Mouse (Mus musculus) gastrocnemius, postnatal 14 days (tissue): ENCODE measurements at regions not wholly inside any gene's neighbourhood (a gene's known extent, or its start where the extent isn't known, plus 50 kb on each side); places are given as distances from the start of the nearest gene placed in this dataset.
"Not testable (repeated sequence)": the region's sequence is repeated elsewhere in the genome, so short reads cannot be mapped to it uniquely, and the experiment has no call there.

ENCODE experiments used
- DNase-seq: peaks from one replicate; pipeline ENCODE4 v3.0.0; 2021; ENCODE audit warnings: mixed read lengths
- intact Hi-C: fragments of 180-260 bp; cut with DNase I; formaldehyde crosslinking; loops from one replicate; pipeline ENCODE4 v1.15.1; 2025; ENCODE audit warnings: low total_unique reads

- DNase-seq, result no peak
- intact Hi-C loops, result no loop called here
These were observed 128.3 kb downstream of the Dll1 start for GRCm38 (mm10) chr17:15248417-15248791.

DNA sequence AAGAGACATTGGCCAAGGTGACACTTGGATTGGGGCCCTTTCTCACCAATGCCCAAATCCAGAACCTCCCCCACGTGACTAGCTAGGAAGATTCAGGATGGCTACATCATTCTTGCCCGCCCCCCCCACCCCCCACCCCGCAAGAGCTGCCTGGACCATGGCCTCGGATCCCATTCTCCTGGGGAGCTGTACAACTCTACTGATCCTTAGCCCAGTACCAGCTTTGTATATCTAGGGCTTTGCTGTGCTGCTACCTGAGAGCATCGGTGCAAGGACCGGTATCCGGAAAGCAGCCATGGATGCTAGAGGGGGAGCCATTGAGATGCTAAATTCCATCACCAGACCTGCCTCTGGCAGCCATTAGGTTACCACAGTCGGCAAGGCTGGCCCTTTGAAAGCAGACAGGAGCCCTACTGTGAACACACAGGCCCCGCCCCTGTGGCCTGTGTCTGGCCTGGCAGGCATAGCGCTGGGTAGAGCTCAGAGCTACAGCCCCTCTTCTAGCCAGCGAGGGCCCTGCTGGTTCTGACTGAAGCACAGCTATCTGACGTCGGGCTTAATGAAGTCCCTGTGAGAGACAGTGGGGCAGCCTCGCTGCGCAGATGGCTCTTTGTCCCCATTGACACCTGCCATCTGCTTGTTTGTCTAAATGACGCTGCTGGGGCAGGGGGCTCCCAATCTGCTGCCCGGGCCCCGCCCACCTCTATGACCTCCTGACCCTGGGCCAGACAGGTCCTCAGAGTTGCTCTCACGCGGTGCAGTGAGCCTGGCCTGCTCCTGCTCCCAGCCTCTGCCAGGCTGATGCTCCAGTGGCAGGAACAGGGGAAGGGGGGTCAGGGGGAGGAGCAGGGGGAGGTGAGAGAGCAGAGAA is 128.9 kb downstream of the Dll1 start:
- intact Hi-C loops, result no loop called here

GRCm38 (mm10) chr17:15242976-15243635 is 133.6 kb downstream of the Dll1 start:
- intact Hi-C loops, result no loop called here
- no peak for DNase-seq

More for the DNA sequence above, 128.9 kb downstream of the Dll1 start:
- no peak for DNase-seq

DNA sequence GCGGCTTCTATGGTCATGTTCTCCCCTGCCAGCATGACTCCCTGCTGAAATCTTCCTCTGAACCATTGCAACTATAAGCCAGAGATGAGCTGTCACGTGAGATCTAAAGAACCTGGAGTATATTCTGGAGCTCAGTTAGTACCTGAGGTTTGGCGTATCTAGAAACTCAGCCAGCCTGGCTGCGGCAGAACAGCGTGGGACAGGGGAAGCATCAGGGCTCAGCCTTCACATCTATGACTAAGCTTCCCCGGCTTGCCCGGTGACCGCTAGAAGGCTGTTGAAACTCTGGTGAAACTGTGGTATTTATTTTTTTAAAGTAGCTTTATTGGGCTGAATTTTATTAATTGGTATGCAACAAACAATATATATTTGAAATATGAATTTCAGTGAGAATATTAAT is 134.3 kb downstream of the Dll1 start:
- intact Hi-C loops, result no loop called here
- DNase-seq, result no peak

DNA sequence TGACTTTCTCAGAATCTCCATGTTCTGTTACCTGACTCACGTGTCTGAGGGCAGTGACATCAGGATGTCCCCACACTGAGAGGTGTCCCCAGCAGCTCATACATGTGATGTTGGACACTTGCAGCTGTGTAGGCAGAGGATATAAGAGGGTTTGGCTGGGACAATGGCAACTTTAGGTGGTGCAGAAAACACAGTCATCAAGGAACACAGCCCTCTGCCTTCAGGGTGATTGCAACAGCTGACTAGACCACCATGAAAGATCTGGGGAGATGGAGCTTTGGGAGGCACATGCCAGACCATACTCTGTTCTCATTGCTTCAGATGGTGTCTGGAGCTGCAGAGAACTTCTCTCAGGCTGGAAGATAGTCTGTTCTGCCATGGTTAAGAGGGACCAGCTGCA is 135.2 kb downstream of the Dll1 start:
- intact Hi-C loops, result no loop called here
- no peak for DNase-seq

- intact Hi-C loops, DNase-seq: not testable (repeated sequence)
These were observed 136.0 kb downstream of the Dll1 start for GRCm38 (mm10) chr17:15240641-15241040.

GRCm38 (mm10) chr17:15240011-15240410 is 136.7 kb downstream of the Dll1 start:
- intact Hi-C loops, result no loop called here
- no peak for DNase-seq

- intact Hi-C loops, result no loop called here
- DNase-seq, result no peak
These were observed 141.6 kb downstream of the Dll1 start for GRCm38 (mm10) chr17:15235041-15235440.

GRCm38 (mm10) chr17:15231175-15231574 is 145.5 kb downstream of the Dll1 start:
- no peak for DNase-seq

GRCm38 (mm10) chr17:15229159-15229558 is 147.5 kb downstream of the Dll1 start:
- intact Hi-C loops, result no loop called here
- DNase-seq, result no peak

More at GRCm38 (mm10) chr17:15231175-15231574, 145.5 kb downstream of the Dll1 start:
- intact Hi-C loops, result no loop called here

- intact Hi-C loops, result no loop called here
- DNase-seq, result peak; percentile 23
These were observed 148.6 kb downstream of the Dll1 start for GRCm38 (mm10) chr17:15228077-15228476.

DNA sequence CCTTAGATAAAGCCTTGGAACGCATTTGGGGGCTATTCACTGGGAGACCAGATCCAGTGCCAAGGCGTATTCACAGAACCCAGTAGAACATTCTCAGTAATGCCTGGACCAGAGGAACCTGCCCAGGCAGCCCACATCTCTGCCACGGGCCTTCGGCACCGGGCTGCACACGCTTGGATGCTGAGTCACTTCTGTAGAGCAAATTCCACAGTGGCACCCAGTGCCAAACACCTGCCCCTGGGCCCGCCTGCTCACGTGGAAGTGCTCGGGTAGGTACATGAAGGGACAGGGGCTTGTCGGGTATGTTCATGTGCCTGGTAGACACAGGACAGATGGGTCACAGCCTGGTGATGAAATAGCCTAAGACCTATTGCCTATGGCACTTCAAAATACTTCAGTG is 152.8 kb downstream of the Dll1 start:
- DNase-seq, result no peak
- intact Hi-C loops, result no loop called here

DNA sequence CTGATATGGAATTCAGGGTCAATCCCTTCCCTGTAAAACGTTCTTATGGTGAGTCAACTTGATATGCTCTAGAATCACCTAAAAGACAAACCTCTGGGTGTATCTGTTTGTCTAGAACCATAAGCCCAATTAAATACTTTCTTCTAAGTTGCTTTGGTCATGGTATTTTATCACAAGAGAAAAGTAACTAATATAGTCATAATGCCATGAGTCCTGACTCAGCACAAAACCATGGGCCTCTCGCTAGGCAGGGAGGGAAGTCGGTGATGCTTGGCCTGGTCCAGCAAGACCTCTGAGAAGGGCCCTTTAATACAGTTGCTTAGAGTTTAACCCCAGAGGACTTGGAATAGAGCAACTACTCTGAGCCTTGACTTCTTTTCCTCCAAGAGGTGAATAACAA is 153.7 kb downstream of the Dll1 start:
- intact Hi-C loops, result no loop called here
- DNase-seq, result no peak

DNA sequence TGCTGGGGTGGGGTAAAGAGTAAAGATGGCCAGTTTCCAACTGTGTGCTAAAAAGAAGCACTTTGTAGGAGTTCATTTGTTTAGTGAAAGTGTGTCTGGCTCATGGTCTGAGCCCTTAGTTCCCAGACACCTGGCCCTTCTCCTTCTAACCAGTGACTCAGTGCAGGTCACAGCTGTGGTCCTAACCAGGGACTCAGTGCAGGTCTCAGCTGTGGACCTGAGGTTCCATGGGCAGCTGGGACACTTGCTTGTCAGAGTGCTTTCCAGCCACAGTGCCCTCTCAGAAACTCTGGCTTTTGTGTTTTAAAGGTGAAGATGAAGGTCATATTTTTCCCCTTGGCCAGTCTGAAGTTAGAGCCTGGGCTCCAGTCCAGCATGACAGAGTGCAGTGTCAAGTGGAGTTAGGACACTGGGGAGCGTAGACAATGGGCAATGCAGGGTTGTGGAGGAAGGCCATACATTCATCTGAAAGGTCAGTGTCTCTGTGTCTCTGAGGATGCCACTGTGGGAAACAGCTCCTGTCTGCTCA is 162.5 kb downstream of the Dll1 start:
- DNase-seq, result no peak
- intact Hi-C loops, result no loop called here

DNA sequence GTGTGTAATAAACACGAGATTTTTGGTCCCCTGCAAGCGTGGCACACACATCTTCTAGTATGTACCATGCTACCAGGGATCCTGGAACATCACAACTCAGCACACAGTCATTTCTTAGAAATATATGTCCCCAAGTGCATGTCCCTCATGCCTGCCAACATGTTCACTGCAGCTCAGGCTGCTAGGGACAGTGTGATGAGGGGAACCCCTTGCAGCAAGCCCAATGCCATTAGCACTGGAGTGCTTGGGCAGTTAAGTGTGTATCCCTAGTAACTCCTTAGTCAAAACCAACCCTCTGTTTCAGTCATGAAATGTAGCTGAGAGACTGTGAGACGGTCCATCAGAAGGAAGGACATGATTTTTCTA is 167.5 kb upstream of the Gm3448 start:
- no peak for DNase-seq
- intact Hi-C loops, result no loop called here

DNA sequence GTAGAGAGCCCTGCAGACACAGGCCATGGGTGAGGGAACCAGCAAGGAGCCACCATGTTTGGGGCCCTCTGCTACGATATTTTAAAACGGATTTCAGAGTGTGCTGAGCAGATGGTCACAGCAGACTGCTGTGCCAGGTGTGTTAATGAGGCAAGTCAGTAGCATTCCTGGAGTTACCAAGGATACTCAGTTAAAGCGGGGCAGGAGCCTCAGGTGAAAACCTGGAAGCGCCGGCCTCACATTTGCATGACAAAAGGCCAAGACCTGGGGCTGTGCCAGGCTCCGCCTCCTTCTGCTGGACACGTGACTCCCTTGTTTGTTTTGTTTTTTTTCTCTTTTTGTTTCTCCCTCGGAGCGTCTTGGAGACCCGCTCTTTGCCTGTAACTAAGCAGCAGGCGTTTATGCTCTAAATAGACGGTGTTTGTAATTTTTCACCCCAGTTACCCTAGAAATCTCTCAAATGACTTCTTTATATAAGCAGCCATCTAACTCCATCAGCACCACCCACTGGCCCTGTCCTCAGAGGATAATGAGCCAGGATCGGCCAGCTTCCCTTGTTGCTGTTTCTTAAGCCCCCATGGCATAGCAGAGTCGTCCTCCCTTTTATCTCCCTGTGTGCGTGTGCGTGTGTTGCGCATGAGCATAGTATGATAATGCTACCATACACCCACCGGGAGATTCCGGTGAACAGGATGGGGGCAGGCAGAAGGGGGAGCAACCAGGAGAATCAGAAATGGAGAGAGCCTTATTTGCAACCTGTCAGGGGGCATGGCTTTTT is 166.9 kb upstream of the Gm3448 start:
- intact Hi-C loops, result no loop called here
- peak; percentile 65 for DNase-seq

GRCm38 (mm10) chr17:15207182-15208029 is 166.1 kb upstream of the Gm3448 start:
- intact Hi-C loops, result no loop called here
- no peak for DNase-seq

DNA sequence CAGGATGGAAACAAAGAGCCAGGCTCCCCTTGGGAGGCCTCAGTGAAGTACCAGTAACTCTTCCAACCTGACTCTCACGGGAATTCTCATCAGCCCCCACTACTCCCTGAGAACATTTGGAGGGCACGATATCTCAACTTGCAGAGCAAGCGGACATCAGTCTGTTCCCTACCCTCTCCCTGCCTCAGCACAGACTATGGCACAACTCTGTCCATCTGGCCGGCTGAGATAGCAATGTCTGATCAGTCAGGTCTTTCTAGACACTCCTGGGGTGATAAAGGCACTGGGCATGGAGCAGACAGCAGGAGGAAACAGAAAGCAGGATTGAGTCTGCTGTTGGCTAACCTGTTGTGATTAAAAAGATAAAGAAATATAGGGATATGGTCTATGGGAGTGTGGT is 164.5 kb upstream of the Gm3448 start:
- intact Hi-C loops, result no loop called here
- DNase-seq, result no peak

GRCm38 (mm10) chr17:15204524-15204923 is 163.2 kb upstream of the Gm3448 start:
- DNase-seq, result no peak
- intact Hi-C loops, result no loop called here
